Mouse (Mus musculus) heart, embryonic 13.5 days (tissue): ENCODE measurements at regions not wholly inside any gene's neighbourhood (a gene's known extent, or its start where the extent isn't known, plus 50 kb on each side); places are given as distances from the start of the nearest gene placed in this dataset.
A peak's percentile ranks its signal among the peaks of the same experiment; 100 is the strongest.

Experiments used
- ATAC-seq: fragments of 200-750 bp; cut with Nextera tagmentation; 2 replicates; pipeline ENCODE4 v1.8.0; 2017; ENCODE audit warnings: moderate TSS enrichment; ENCODE audit not compliant: insufficient number of reproducible peaks, low FRiP score, low TSS enrichment; ENCODE audit errors: extremely low read depth
- H3K27ac ChIP-seq: fragments of 300-500 bp; sonication (generic); replicated peaks from 2 replicates; pipeline ENCODE4 v1.5.1; 2015; ENCODE audit warnings: moderate library complexity, mild to moderate bottlenecking, inconsistent platforms
- H3K27me3 ChIP-seq: fragments of 300-500 bp; sonication (generic); replicated peaks from 2 replicates; pipeline ENCODE4 v1.6.1; 2015; ENCODE audit warnings: mild to moderate bottlenecking, inconsistent platforms
- H3K36me3 ChIP-seq: fragments of 300-500 bp; sonication (generic); 2 replicates; pipeline ENCODE4 v1.6.1; 2015; ENCODE audit warnings: mild to moderate bottlenecking, inconsistent platforms
- H3K4me1 ChIP-seq: fragments of 300-500 bp; sonication (generic); 2 replicates; pipeline ENCODE4 v1.6.1; 2015; ENCODE audit warnings: inconsistent platforms
- H3K4me2 ChIP-seq: fragments of 300-500 bp; sonication (generic); 2 replicates; pipeline ENCODE4 v1.6.1; 2015; ENCODE audit warnings: inconsistent platforms, mild to moderate bottlenecking, moderate library complexity
- H3K4me3 ChIP-seq: fragments of 300-500 bp; sonication (generic); 2 replicates; pipeline ENCODE4 v1.5.1; 2015; ENCODE audit warnings: moderate library complexity, mild to moderate bottlenecking, inconsistent platforms
- H3K9ac ChIP-seq: fragments of 300-500 bp; sonication (generic); 2 replicates; pipeline ENCODE4 v1.6.1; 2015; ENCODE audit warnings: inconsistent platforms, mild to moderate bottlenecking, moderate library complexity
- H3K9me3 ChIP-seq: fragments of 300-500 bp; sonication (generic); 2 replicates; pipeline ENCODE4 v1.6.1; 2016; ENCODE audit warnings: inconsistent platforms
- WGBS: fragments of 180-500 bp; shearing (Covaris S2); methylation state at CpG from one replicate; pipeline ENCODE4 v1.1.7; 2015; ENCODE audit warnings: mixed read lengths; 5-methylcytosine and 5-hydroxymethylcytosine counted together

- no peaks in the 10 kb centered on the region for H3K36me3 ChIP-seq
- WGBS, result 63% methylated on average over 5 of the region's 5 CpGs
- H3K9ac ChIP-seq, result no peak overlapping the region
- no peak overlapping the region for H3K27ac ChIP-seq
- ATAC-seq, result no peak
- no peak overlapping the region for H3K4me2 ChIP-seq
- no peaks in the 10 kb centered on the region for H3K4me1 ChIP-seq
- H3K4me3 ChIP-seq, result no peak overlapping the region
- H3K9me3 ChIP-seq, result no peaks in the 10 kb centered on the region
- no peaks in the 10 kb centered on the region for H3K27me3 ChIP-seq
Measured at GRCm38 (mm10) chr17:64229225-64229976, 102.3 kb downstream of the Pja2 start.

GRCm38 (mm10) chr17:64214599-64214998 is 117.1 kb downstream of the Pja2 start:
- H3K9me3 ChIP-seq, result no peaks in the 10 kb centered on the region
- H3K4me1 ChIP-seq, result peaks cover 19% of the 10 kb centered on the region
- H3K9ac ChIP-seq, result no peak overlapping the region
- H3K27me3 ChIP-seq, result no peaks in the 10 kb centered on the region
- WGBS, result 10% methylated on average over 7 of the region's 7 CpGs
- 0 out of 2 replicates have a peak overlapping the region, but pooled peaks have one; percentile 3 for H3K4me2 ChIP-seq
- peak overlapping the region; percentile 49 for H3K27ac ChIP-seq
- no peak; the same call in 1 of the 2 replicates for ATAC-seq
- H3K4me3 ChIP-seq, result no peak overlapping the region
- H3K36me3 ChIP-seq, result no peaks in the 10 kb centered on the region

DNA sequence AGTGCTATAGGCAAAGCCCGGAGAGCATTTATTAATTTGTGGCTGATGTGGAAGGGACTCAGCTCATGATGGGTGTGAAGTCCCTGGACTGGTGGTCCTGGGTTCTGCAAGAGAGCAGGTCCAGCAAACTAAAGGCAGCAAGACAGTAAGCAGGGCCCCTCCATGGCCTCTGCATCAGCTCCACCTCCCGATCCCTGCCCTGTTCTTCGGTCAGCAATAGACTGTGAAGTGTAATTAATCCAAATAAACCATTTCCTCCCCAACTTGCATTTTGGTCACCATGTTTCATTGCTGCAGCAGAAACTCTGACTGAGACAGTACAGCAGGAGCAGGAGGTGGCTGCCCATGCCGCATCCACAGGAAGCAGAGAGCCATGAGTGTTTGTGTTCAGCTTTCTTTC is 118.5 kb downstream of the Pja2 start:
- Histone ChIP-seq H3K9ac (no peak overlapping the region), H3K4me3 (no peak overlapping the region), H3K4me1 (peaks cover 20% of the 10 kb centered on the region), H3K36me3 (no peaks in the 10 kb centered on the region), H3K9me3 (no peaks in the 10 kb centered on the region), H3K4me2 (no peak overlapping the region), H3K27ac (no peak overlapping the region), H3K27me3 (no peaks in the 10 kb centered on the region)
- WGBS, result 75% methylated on average over 4 of the region's 4 CpGs
- ATAC-seq, result no peak

DNA sequence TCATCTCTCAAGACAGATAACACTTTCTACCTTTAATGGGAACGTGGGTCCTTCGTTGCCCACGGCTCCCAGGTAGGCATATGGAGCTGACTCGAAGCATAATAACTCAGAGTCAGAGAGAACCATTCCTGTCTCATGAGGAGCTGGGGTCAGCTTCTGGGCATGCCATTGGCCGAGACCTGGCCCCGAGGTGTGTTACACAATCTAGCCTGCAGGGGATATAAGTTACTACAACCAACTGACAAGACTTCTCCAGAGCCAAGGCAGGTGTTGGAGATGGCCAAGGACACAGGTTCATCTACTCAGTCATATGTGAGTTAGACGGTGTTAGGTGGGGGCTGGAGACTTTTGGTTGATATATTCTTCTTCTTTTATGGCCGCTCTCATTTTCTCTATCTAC is 120.4 kb downstream of the Pja2 start:
- no peak overlapping the region for H3K9ac ChIP-seq
- WGBS, result 82% methylated on average over 8 of the region's 8 CpGs
- H3K4me3 ChIP-seq, result no peak overlapping the region
- no peaks in the 10 kb centered on the region for H3K9me3 ChIP-seq
- no peak overlapping the region for H3K27ac ChIP-seq
- H3K27me3 ChIP-seq, result no peaks in the 10 kb centered on the region
- H3K4me2 ChIP-seq, result no peak overlapping the region
- no peak for ATAC-seq
- peaks cover 24% of the 10 kb centered on the region for H3K4me1 ChIP-seq
- H3K36me3 ChIP-seq, result no peaks in the 10 kb centered on the region

GRCm38 (mm10) chr17:64210366-64210765 is 121.3 kb downstream of the Pja2 start:
- 44% methylated on average over 5 of the region's 5 CpGs for WGBS
- H3K9ac ChIP-seq, result no peak overlapping the region
- no peaks in the 10 kb centered on the region for H3K36me3 ChIP-seq
- H3K4me1 ChIP-seq, result peaks cover 24% of the 10 kb centered on the region
- H3K4me3 ChIP-seq, result no peak overlapping the region
- no peaks in the 10 kb centered on the region for H3K27me3 ChIP-seq
- ATAC-seq, result no peak
- no peak overlapping the region for H3K4me2 ChIP-seq
- no peak overlapping the region for H3K27ac ChIP-seq
- H3K9me3 ChIP-seq, result no peaks in the 10 kb centered on the region

GRCm38 (mm10) chr17:64209640-64210039 is 122.1 kb downstream of the Pja2 start:
- Histone ChIP-seq H3K4me2 (no peak overlapping the region), H3K27ac (no peak overlapping the region), H3K4me3 (no peak overlapping the region), H3K9ac (no peak overlapping the region), H3K4me1 (peaks cover 17% of the 10 kb centered on the region), H3K9me3 (no peaks in the 10 kb centered on the region), H3K27me3 (no peaks in the 10 kb centered on the region), H3K36me3 (no peaks in the 10 kb centered on the region)
- ATAC-seq, result no peak
- WGBS, result 79% methylated on average over 10 of the region's 10 CpGs

GRCm38 (mm10) chr17:64208152-64208855 is 123.4 kb downstream of the Pja2 start:
- no peaks in the 10 kb centered on the region for H3K27me3 ChIP-seq
- 62% methylated on average over 13 of the region's 13 CpGs for WGBS
- H3K4me2 ChIP-seq, result no peak overlapping the region
- H3K4me1 ChIP-seq, result peaks cover 12% of the 10 kb centered on the region
- no peak for ATAC-seq
- H3K9ac ChIP-seq, result no peak overlapping the region
- no peak overlapping the region for H3K4me3 ChIP-seq
- H3K9me3 ChIP-seq, result no peaks in the 10 kb centered on the region
- H3K27ac ChIP-seq, result no peak overlapping the region
- no peaks in the 10 kb centered on the region for H3K36me3 ChIP-seq

DNA sequence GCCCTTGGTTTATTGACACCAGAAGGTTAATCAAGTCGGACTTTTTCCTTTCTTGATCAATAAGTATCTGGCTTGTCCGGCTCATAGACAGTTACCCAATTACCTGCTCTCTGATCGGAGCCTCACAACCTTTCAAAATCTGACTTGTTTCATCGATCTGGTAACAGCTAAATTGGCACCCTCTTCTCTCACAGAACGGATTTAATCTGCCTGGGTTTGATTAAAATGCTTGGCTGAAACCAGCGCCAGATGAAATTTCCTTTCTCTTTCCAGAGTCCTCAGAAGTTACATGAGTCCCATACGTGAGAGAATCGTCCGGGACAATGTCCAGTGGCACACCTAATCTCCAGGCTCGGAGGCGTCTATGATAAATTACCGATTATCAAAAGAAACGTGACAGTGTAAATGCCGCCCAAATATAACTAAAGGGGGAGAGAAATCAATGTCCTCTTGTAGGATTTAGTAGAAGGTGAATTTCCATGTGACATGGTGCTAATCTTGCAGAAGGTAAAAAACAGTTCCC is 125.5 kb downstream of the Pja2 start:
- H3K9me3 ChIP-seq, result no peaks in the 10 kb centered on the region
- WGBS, result 61% methylated on average over 14 of the region's 14 CpGs
- no peak overlapping the region for H3K4me3 ChIP-seq
- peaks cover 12% of the 10 kb centered on the region for H3K4me1 ChIP-seq
- H3K27ac ChIP-seq, result no peak overlapping the region
- no peaks in the 10 kb centered on the region for H3K36me3 ChIP-seq
- ATAC-seq, result no peak
- H3K4me2 ChIP-seq, result no peak overlapping the region
- H3K27me3 ChIP-seq, result no peaks in the 10 kb centered on the region
- H3K9ac ChIP-seq, result no peak overlapping the region

GRCm38 (mm10) chr17:64203611-64204010 is 128.1 kb downstream of the Pja2 start:
- WGBS, result 53% methylated on average over 7 of the region's 7 CpGs
- Histone ChIP-seq H3K9me3 (no peaks in the 10 kb centered on the region), H3K9ac (no peak overlapping the region), H3K4me3 (no peak overlapping the region), H3K4me2 (no peak overlapping the region), H3K27ac (no peak overlapping the region), H3K36me3 (no peaks in the 10 kb centered on the region), H3K4me1 (0 out of 2 replicates have a peak, but pooled peaks cover 4% of the 10 kb centered on the region), H3K27me3 (no peaks in the 10 kb centered on the region)
- no peak for ATAC-seq

GRCm38 (mm10) chr17:64202248-64202647 is 129.5 kb downstream of the Pja2 start:
- Histone ChIP-seq H3K4me2 (no peak overlapping the region), H3K9ac (no peak overlapping the region), H3K27me3 (no peaks in the 10 kb centered on the region), H3K4me3 (no peak overlapping the region), H3K4me1 (no peaks in the 10 kb centered on the region), H3K9me3 (no peaks in the 10 kb centered on the region), H3K36me3 (no peaks in the 10 kb centered on the region), H3K27ac (no peak overlapping the region)
- ATAC-seq, result no peak
- 86% methylated on average over 6 of the region's 6 CpGs for WGBS

DNA sequence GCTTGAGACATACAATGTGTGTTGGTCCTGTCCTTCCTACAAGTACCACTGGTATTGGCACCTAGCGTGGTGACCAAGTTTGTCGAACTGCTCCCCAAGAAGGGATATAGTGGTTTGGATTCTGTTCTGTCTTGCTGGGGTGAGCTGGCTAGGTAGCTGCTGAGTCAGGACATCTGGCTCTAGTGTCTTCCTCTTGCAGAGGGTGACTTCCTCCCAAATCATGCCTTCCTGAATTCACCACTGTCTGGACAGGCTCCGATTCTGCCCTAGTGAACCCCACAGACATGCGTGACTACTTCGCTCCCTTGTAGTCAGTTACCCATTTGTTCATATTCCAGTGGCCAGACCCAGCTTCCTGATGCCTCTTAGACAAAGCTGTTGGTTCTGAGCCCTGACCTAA is 130.1 kb downstream of the Pja2 start:
- Histone ChIP-seq H3K4me2 (no peak overlapping the region), H3K27me3 (no peaks in the 10 kb centered on the region), H3K36me3 (no peaks in the 10 kb centered on the region), H3K9me3 (no peaks in the 10 kb centered on the region), H3K4me1 (no peaks in the 10 kb centered on the region), H3K4me3 (no peak overlapping the region), H3K9ac (no peak overlapping the region), H3K27ac (no peak overlapping the region)
- no peak for ATAC-seq
- 92% methylated on average over 5 of the region's 5 CpGs for WGBS
